Comparison of ENCODE assay signal across 17 mouse cellular contexts in the genomic region with DNA sequence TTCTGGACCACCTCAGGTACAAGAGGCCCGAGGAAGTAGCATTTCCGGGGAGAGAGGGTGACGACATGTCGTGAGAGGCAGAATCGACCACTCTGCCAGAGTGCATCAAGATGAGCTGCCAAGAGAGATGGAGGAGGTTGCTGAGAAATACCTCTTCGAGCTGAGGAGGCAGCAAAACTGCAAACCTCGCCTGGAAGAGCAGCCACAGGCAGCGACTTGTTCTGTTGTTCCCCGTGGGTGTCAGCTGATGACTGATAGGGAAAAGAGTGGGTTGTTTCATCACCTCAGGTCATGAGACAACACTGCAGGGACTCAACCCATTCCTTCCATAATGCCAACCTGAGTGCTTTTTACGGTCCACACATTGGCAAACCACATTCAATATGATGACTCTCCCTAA.
"Had no signal": no experiment of that assay in that cellular context is flagged by ENCODE, and none has a peak within 500 bp of the region (broad histone marks: within the 10 kb centered on the region; RNA-seq: fewer than 3 reads in every experiment).

No protein-coding gene starts in this region.

- DNase-seq: kidney, adult 8-10 months; kidney, postnatal 25 days; liver; liver, embryonic 13.5 days; liver, postnatal 0 days; lung, postnatal 14 days; thymus, postnatal 14 days had no signal

- H3K27me3 ChIP-seq: limb, embryonic 12.5 days; lung, embryonic 15.5 days; midbrain, embryonic 15.5 days; neural tube, embryonic 12.5 days; stomach, embryonic 15.5 days had no signal

- H3K4me3 ChIP-seq: left cerebral cortex, adult 2 months; limb, embryonic 12.5 days; liver, embryonic 13.5 days; lung, embryonic 15.5 days; megakaryocyte, embryonic 14.5 days; midbrain, embryonic 15.5 days; neural tube, embryonic 12.5 days; stomach, embryonic 15.5 days had no signal

- H3K4me1 ChIP-seq: limb, embryonic 12.5 days; midbrain, embryonic 15.5 days; neural tube, embryonic 12.5 days; stomach, embryonic 15.5 days had no signal

- H3K27ac ChIP-seq: left cerebral cortex, adult 2 months; limb, embryonic 12.5 days; liver, embryonic 13.5 days; lung, embryonic 15.5 days; macrophage; midbrain, embryonic 15.5 days; neural tube, embryonic 12.5 days; stomach, embryonic 15.5 days had no signal

- H3K9ac ChIP-seq: limb, embryonic 12.5 days; liver, embryonic 13.5 days; liver, postnatal 0 days; lung, embryonic 15.5 days; midbrain, embryonic 15.5 days; neural tube, embryonic 12.5 days; stomach, embryonic 15.5 days had no signal

- ATAC-seq: intestine, postnatal 0 days; liver, postnatal 0 days; midbrain, embryonic 15.5 days had no signal

- H3K36me3 ChIP-seq: limb, embryonic 12.5 days; liver, embryonic 13.5 days; lung, embryonic 15.5 days; midbrain, embryonic 15.5 days; neural tube, embryonic 12.5 days; stomach, embryonic 15.5 days had no signal

- H3K9me3 ChIP-seq: limb, embryonic 12.5 days; liver, embryonic 13.5 days; lung, embryonic 15.5 days; megakaryocyte, embryonic 14.5 days; midbrain, embryonic 15.5 days; neural tube, embryonic 12.5 days; stomach, embryonic 15.5 days had no signal

- H3K4me2 ChIP-seq: limb, embryonic 12.5 days; liver, embryonic 13.5 days; lung, embryonic 15.5 days; midbrain, embryonic 11.5 days; midbrain, embryonic 15.5 days; neural tube, embryonic 12.5 days; stomach, embryonic 15.5 days had no signal
